Mouse (Mus musculus) forebrain, postnatal 0 days (tissue): ENCODE data around the gene Rap2c. TPM values are rescaled to one million over a fixed set of nuclear protein-coding genes. Genes with fewer than 3 reads are reported as not detected.

Experiments used
- ATAC-seq: fragments of 200-750 bp; cut with Nextera tagmentation; 2 replicates; pipeline ENCODE4 v1.8.0; 2017; ENCODE audit warnings: mild to moderate bottlenecking, moderate library complexity
- DNase-seq: peaks from one replicate; pipeline ENCODE4 v3.0.0-alpha.2; 2015
- H3K27ac ChIP-seq: fragments of 300-500 bp; sonication (generic); 2 replicates; pipeline ENCODE4 v1.5.1; 2014; ENCODE audit warnings: low read depth, mild to moderate bottlenecking, antibody characterized with exemption, low read length, moderate library complexity, mixed read lengths
- H3K27me3 ChIP-seq: fragments of 300-500 bp; sonication (generic); 2 replicates; pipeline ENCODE4 v1.6.1; 2014; ENCODE audit warnings: mild to moderate bottlenecking, low read length, mixed read lengths; ENCODE audit not compliant: insufficient read depth
- H3K36me3 ChIP-seq: fragments of 300-500 bp; sonication (generic); 2 replicates; pipeline ENCODE4 v1.6.1; 2014; ENCODE audit warnings: mild to moderate bottlenecking, moderate library complexity; ENCODE audit not compliant: insufficient read depth
- H3K4me1 ChIP-seq: fragments of 300-500 bp; sonication (generic); 2 replicates; pipeline ENCODE4 v1.6.1; 2014; ENCODE audit warnings: antibody characterized with exemption; ENCODE audit not compliant: insufficient read depth
- H3K4me2 ChIP-seq: fragments of 300-500 bp; sonication (generic); 2 replicates; pipeline ENCODE4 v1.6.1; 2014; ENCODE audit warnings: low read depth, mild to moderate bottlenecking, moderate library complexity
- H3K4me3 ChIP-seq: fragments of 300-500 bp; sonication (generic); 2 replicates; pipeline ENCODE4 v1.5.1; 2014; ENCODE audit warnings: low read depth, low read length, mixed read lengths
- H3K9ac ChIP-seq: fragments of 300-500 bp; sonication (generic); 2 replicates; pipeline ENCODE4 v1.6.1; 2014; ENCODE audit warnings: mild to moderate bottlenecking
- H3K9me3 ChIP-seq: fragments of 300-500 bp; sonication (generic); 2 replicates; pipeline ENCODE4 v1.6.1; 2016; ENCODE audit warnings: low read length
- CTCF ChIP-seq: sonication (generic); IDR thresholded peaks from 2 replicates; pipeline ENCODE4 v1.5.1; 2016; ENCODE audit warnings: antibody characterized with exemption, control low read depth, low read depth
- WGBS: fragments of 180-500 bp; shearing (Covaris S2); extraction: QIAGEN DNeasy Blood & Tissue Kit; methylation state at CpG from one replicate; pipeline ENCODE4 v1.1.7; 2014; 5-methylcytosine and 5-hydroxymethylcytosine counted together
- polyA plus RNA-seq: library from polyadenylated mRNA; unstranded; fragments of >200 nt; fragmentation: Nextera tagmentation; extraction: Ambion mirVana; gene quantifications from 2 replicates; pipeline ENCODE4 v1.2.1, GENCODE M21; 2015
- total RNA-seq: library from RNA; depleted of rRNA; stranded (reverse); fragments of >200 nt; gene quantifications from 2 replicates; pipeline ENCODE4 v1.2.3, GENCODE M21; 2014

The Rap2c gene
- total and polyA plus RNA-seq, 2 experiments from 2014 or later: 9.7 to 28.4 TPM

- WGBS: 87% methylated on average over 5 of the region's 5 CpGs
- Histone ChIP-seq H3K36me3 (no peaks in the 10 kb centered on the region), H3K27ac (no peak overlapping the region), H3K9me3 (no peaks in the 10 kb centered on the region), H3K4me1 (no peaks in the 10 kb centered on the region), H3K9ac (no peak overlapping the region), H3K4me2 (no peak overlapping the region), H3K27me3 (no peaks in the 10 kb centered on the region), H3K4me3 (no peak overlapping the region)
- no peak for ATAC-seq
- no peak for DNase-seq
- no peak for TF ChIP-seq CTCF
These were observed 40.5 kb upstream of the Rap2c start for GRCm38 (mm10) chrX:51058317-51058716.

GRCm38 (mm10) chrX:51051680-51052461 is 34.1 kb upstream of the Rap2c start:
- no peaks in the 10 kb centered on the region for H3K27me3 ChIP-seq
- H3K4me2 ChIP-seq: no peak overlapping the region
- H3K9me3 ChIP-seq: no peaks in the 10 kb centered on the region
- DNase-seq: no peak
- TF ChIP-seq CTCF: no peak
- no peaks in the 10 kb centered on the region for H3K4me1 ChIP-seq
- WGBS: 83% methylated on average over 3 of the region's 3 CpGs
- H3K27ac ChIP-seq: no peak overlapping the region
- no peak overlapping the region for H3K4me3 ChIP-seq
- H3K36me3 ChIP-seq: no peaks in the 10 kb centered on the region
- ATAC-seq: no peak
- no peak overlapping the region for H3K9ac ChIP-seq

- Histone ChIP-seq H3K4me3 (no peak overlapping the region), H3K9ac (no peak overlapping the region), H3K27me3 (no peaks in the 10 kb centered on the region), H3K9me3 (no peaks in the 10 kb centered on the region), H3K4me2 (no peak overlapping the region), H3K27ac (no peak overlapping the region), H3K4me1 (no peaks in the 10 kb centered on the region), H3K36me3 (no peaks in the 10 kb centered on the region)
- no peak for DNase-seq
- no peak for ATAC-seq
- TF ChIP-seq CTCF: no peak
- WGBS: 28% methylated on average over 7 of the region's 7 CpGs
These were observed 17.9 kb upstream of the Rap2c start for GRCm38 (mm10) chrX:51035678-51036209.

DNA sequence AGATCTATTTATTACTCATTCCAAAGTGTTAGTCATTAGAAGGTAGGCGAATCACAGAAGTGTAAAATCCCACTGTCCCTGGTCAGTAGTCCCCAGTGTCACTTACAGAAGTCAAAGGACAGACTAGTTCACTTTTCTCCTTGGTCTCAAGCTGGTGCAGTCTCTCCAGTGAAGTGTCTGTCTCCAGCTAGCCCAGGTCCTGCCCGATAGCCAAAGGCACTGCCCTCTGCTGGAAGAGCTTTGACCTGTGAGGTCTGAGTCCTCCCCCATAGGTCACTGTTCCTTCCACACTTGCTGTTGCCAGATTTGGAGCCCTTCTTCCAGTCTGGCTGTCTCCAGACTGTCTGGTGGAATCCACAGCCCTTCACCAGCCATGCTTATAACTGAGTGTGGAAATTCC is 2.1 kb upstream of the Rap2c start:
- no peaks in the 10 kb centered on the region for H3K4me1 ChIP-seq
- no peak for DNase-seq
- 46% methylated on average over 2 of the region's 2 CpGs for WGBS
- H3K9ac ChIP-seq: no peak overlapping the region
- peak; percentile 24; the same call in 1 of the 2 replicates for TF ChIP-seq CTCF
- no peaks in the 10 kb centered on the region for H3K27me3 ChIP-seq
- no peaks in the 10 kb centered on the region for H3K9me3 ChIP-seq
- H3K27ac ChIP-seq: no peak overlapping the region
- no peak overlapping the region for H3K4me2 ChIP-seq
- no peak for ATAC-seq
- H3K36me3 ChIP-seq: no peaks in the 10 kb centered on the region
- H3K4me3 ChIP-seq: no peak overlapping the region

DNA sequence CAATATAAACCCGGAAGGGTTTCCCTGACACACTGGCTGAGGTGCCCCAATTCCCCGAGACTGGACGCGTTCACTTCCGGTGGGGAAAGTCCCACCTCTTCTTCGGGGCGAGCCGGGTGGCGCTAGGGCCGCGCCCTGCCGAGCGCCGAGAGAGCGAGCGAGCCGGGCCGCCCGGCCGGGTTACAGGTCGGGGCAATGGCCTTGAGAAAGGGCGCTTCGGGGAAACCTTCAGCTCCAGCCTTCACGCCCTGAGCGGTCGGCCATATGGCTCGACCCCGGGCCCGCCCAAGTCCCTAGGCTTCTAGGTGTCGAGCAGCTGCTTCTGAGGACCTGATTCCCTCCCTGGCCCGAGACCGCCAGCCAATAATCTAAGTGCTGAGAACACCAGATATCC is 965 bp upstream of the Rap2c start:
- Histone ChIP-seq H3K4me2 (peak overlapping the region; percentile 52), H3K36me3 (no peaks in the 10 kb centered on the region), H3K27me3 (no peaks in the 10 kb centered on the region), H3K27ac (peak overlapping the region; percentile 87), H3K9me3 (no peaks in the 10 kb centered on the region), H3K4me3 (peak overlapping the region; percentile 50), H3K9ac (peak overlapping the region; percentile 76), H3K4me1 (no peaks in the 10 kb centered on the region)
- ATAC-seq: peak; percentile 95
- 43% methylated on average over 31 of the region's 32 CpGs for WGBS
- peak; percentile 70 for DNase-seq
- TF ChIP-seq CTCF: no peak

GRCm38 (mm10) chrX:51016926-51017325 is 892 bp downstream of the Rap2c start:
- Histone ChIP-seq H3K27ac (no peak overlapping the region), H3K4me2 (peak overlapping the region; percentile 52), H3K27me3 (no peaks in the 10 kb centered on the region), H3K4me1 (no peaks in the 10 kb centered on the region), H3K4me3 (peak overlapping the region; percentile 50), H3K9me3 (no peaks in the 10 kb centered on the region), H3K9ac (0 out of 2 replicates have a peak overlapping the region, but pooled peaks have one; percentile 14), H3K36me3 (no peaks in the 10 kb centered on the region; the same call in 1 of the 2 replicates)
- ATAC-seq (no peak), DNase-seq (no peak)
- 35% methylated on average over 12 of the region's 12 CpGs for WGBS
- no peak for TF ChIP-seq CTCF

- peaks cover 5% of the 10 kb centered on the region for H3K36me3 ChIP-seq
- no peak overlapping the region for H3K4me3 ChIP-seq
- ATAC-seq (no peak), DNase-seq (no peak)
- no peak overlapping the region for H3K4me2 ChIP-seq
- no peak overlapping the region for H3K9ac ChIP-seq
- H3K4me1 ChIP-seq: no peaks in the 10 kb centered on the region
- H3K27ac ChIP-seq: no peak overlapping the region
- no peaks in the 10 kb centered on the region for H3K9me3 ChIP-seq
- WGBS: 72% methylated on average over 2 of the region's 2 CpGs
- no peak for TF ChIP-seq CTCF
- H3K27me3 ChIP-seq: no peaks in the 10 kb centered on the region
These were observed 5.5 kb downstream of the Rap2c start for GRCm38 (mm10) chrX:51012280-51012679.
